ENCODE assay signal across 8 mouse cellular contexts in the genomic region with DNA sequence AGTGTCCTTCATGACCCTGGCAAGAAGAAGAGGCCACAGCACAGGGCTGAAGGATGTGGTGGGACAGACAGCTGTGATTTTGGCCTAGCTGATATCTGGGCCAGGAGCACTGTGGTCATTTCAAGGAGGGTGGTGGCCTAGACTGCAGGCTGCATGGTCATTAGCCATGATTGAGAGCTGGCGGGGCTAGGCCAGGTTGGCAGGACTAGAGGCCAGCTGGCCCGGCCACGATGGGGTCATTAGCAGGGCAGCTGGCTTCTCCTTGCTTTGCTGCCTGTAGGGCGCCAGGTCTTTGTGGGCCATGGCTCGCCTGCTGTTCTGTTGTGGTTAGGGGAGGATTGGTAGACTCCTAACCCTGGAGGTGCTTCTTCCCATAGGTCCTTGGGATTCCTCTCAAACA. TPM values are rescaled to one million over a fixed set of nuclear protein-coding genes. Genes with fewer than 3 reads are reported as not detected.
DNase-seq lines count a peak whose midpoint lies in the region; ATAC-seq lines count a peak whose summit lies in the region.
"Had no signal": no experiment of that assay in that cellular context is flagged by ENCODE, and none has a peak within 500 bp of the region (broad histone marks: within the 10 kb centered on the region; RNA-seq: fewer than 3 reads in every experiment).

No protein-coding gene starts in this region.

- H3K4me3 ChIP-seq in lung, embryonic 16.5 days (ENCODE audit: low read length) = no peak overlapping the region
- no peak overlapping the region for H3K4me3 ChIP-seq in embryonic facial prominence, embryonic 10.5 days

- H3K4me2 ChIP-seq in lung, embryonic 16.5 days (ENCODE audit: low read depth, low read length) = no peak overlapping the region

- no peaks in the 10 kb centered on the region for H3K36me3 ChIP-seq in lung, embryonic 16.5 days (ENCODE audit: control insufficient read depth, insufficient read depth, low read length)
- peaks cover 21% of the 10 kb centered on the region for H3K36me3 ChIP-seq in embryonic facial prominence, embryonic 10.5 days (replicated peaks)

- intact Hi-C loops in heart, postnatal 25 days (cut with DNase I) = no loop called here

- 0 out of 2 replicates have a peak overlapping the region, but pooled peaks have one; percentile 2 for H3K9ac ChIP-seq in lung, embryonic 16.5 days (ENCODE audit: low read length)

- no peak for DNase-seq in lung, postnatal 10 days
- DNase-seq in embryonic facial prominence, embryonic 10.5 days (ENCODE audit: low spot score) = no peak
- DNase-seq in heart, postnatal 25 days (ENCODE audit: low spot score) = peak; percentile 45
- DNase-seq in skeletal muscle tissue, adult 2 months (ENCODE audit: low read depth, low spot score) = peak; percentile 71
- DNase-seq in lung, adult 18-20 months = no peak
- DNase-seq in kidney, adult 9 months = no peak

- H3K27ac ChIP-seq in lung, embryonic 16.5 days (ENCODE audit: low read length) = no peak overlapping the region
- H3K27ac ChIP-seq in embryonic facial prominence, embryonic 10.5 days (replicated peaks) = peak overlapping the region; percentile 61; the same call in 1 of the 2 replicates
- H3K27ac ChIP-seq: macrophage had no signal

- no peaks in the 10 kb centered on the region for H3K9me3 ChIP-seq in lung, embryonic 16.5 days (ENCODE audit: control insufficient read depth, low read length)
- no peaks in the 10 kb centered on the region for H3K9me3 ChIP-seq in embryonic facial prominence, embryonic 10.5 days

- 64% methylated on average over 5 of the region's 5 CpGs for WGBS in lung, embryonic 16.5 days
- WGBS in embryonic facial prominence, embryonic 10.5 days = 66% methylated on average over 5 of the region's 5 CpGs

- no peaks in the 10 kb centered on the region for H3K27me3 ChIP-seq in lung, embryonic 16.5 days (ENCODE audit: control insufficient read depth, insufficient read depth, low read depth, low read length)
- peaks cover 21% of the 10 kb centered on the region for H3K27me3 ChIP-seq in embryonic facial prominence, embryonic 10.5 days (replicated peaks; ENCODE audit: low read depth, poor library complexity, severe bottlenecking)

- ATAC-seq in lung, embryonic 16.5 days (ENCODE audit: low read depth) = no peak

- peaks cover 33% of the 10 kb centered on the region for H3K4me1 ChIP-seq in lung, embryonic 16.5 days (replicated peaks; ENCODE audit: control insufficient read depth, insufficient read depth, low read length)
- peaks cover 94% of the 10 kb centered on the region for H3K4me1 ChIP-seq in embryonic facial prominence, embryonic 10.5 days

RNA-seq across cellular contexts. Expression of a gene that starts 4.8 kb away (rescaled TPM):
- 22.4 and 24.1 TPM in 2 replicates for polyA plus RNA-seq in lung, embryonic 16.5 days (2015; fragmentation: Nextera tagmentation; extraction: Ambion mirVana)
- polyA plus RNA-seq in embryonic facial prominence, embryonic 10.5 days (2016; fragmentation: Nextera tagmentation; extraction: Ambion mirVana) = 21.4 TPM in 2 replicates
- total RNA-seq in heart, postnatal 25 days (2021) = 10 to 100 TPM; 20.1 to 24.1 TPM

RNA-seq across cellular contexts. Expression of a gene that starts 33.0 kb away (rescaled TPM):
- polyA plus RNA-seq in lung, embryonic 16.5 days (2015; fragmentation: Nextera tagmentation; extraction: Ambion mirVana) = 1,678 and 1,766 TPM in 2 replicates
- polyA plus RNA-seq in embryonic facial prominence, embryonic 10.5 days (2016; fragmentation: Nextera tagmentation; extraction: Ambion mirVana) = 1,061 and 1,072 TPM in 2 replicates
- 100 to 1,000 TPM; 378 to 449 TPM for total RNA-seq in heart, postnatal 25 days (2021)

Comparison
In these comparisons a context has a peak if more than half of its experiments do, and no peak if none do; other contexts are left out.
1. DNase-seq: peak in heart, postnatal 25 days (single experiment) and skeletal muscle tissue, adult 2 months (single experiment); none in lung, postnatal 10 days (single experiment), embryonic facial prominence, embryonic 10.5 days (single experiment), lung, adult 18-20 months (0 of 2) and kidney, adult 9 months (single experiment).